Mouse (Mus musculus): Measurements from ENCODE around the gene St3gal3. TPM values are rescaled to one million over a fixed set of nuclear protein-coding genes. Genes with fewer than 3 reads are reported as not detected.

Gene St3gal3
- polyA plus RNA-seq, 1 experiment from 2014 or later: 7.3 TPM

DNA sequence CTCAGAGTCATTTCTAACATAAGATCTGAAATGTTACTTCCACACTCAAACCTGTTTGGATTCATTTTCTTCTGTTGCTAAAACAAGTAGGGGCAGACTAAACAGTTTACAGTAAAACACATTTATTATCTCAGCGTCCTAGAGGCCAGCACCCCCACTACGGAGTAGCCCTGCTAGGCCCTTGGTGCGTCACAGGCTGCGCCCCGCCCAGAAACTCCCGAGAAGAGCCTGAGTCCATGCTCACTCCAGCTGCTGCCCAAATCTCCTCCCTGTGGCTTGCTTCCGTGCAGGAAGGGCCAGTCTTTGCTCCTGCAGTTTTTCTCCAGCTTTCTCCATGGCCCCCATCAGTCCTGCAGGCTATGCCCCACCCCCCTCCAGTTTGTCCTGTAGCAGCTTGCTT lies 25.9 kb downstream of the St3gal3 start:
- 72% methylated on average over 7 of the region's 7 CpGs for WGBS
- H3K4me3 ChIP-seq (ENCODE audit: low read depth, low read length): no peak overlapping the region
- H3K27me3 ChIP-seq (ENCODE audit: control insufficient read depth, insufficient read depth, low read length): no peaks in the 10 kb centered on the region
- no peaks in the 10 kb centered on the region for H3K9me3 ChIP-seq (ENCODE audit: control insufficient read depth, low read length)
- H3K4me1 ChIP-seq (ENCODE audit: control insufficient read depth, insufficient read depth, low read length): peaks cover 2% of the 10 kb centered on the region; the same call in 1 of the 2 replicates
- no peak overlapping the region for H3K9ac ChIP-seq (ENCODE audit: low read length)
- H3K27ac ChIP-seq (replicated peaks; ENCODE audit: low read depth, low read length): no peak overlapping the region
- no peak overlapping the region for H3K4me2 ChIP-seq (ENCODE audit: low read depth, severe bottlenecking)
- DNase-seq (ENCODE audit: low spot score): no peak
- ATAC-seq (ENCODE audit: insufficient number of reproducible peaks, low FRiP score, low TSS enrichment, low read depth): no peak
- H3K36me3 ChIP-seq (ENCODE audit: control insufficient read depth, insufficient read depth, low read length): no peaks in the 10 kb centered on the region; the same call in 1 of the 2 replicates

DNA sequence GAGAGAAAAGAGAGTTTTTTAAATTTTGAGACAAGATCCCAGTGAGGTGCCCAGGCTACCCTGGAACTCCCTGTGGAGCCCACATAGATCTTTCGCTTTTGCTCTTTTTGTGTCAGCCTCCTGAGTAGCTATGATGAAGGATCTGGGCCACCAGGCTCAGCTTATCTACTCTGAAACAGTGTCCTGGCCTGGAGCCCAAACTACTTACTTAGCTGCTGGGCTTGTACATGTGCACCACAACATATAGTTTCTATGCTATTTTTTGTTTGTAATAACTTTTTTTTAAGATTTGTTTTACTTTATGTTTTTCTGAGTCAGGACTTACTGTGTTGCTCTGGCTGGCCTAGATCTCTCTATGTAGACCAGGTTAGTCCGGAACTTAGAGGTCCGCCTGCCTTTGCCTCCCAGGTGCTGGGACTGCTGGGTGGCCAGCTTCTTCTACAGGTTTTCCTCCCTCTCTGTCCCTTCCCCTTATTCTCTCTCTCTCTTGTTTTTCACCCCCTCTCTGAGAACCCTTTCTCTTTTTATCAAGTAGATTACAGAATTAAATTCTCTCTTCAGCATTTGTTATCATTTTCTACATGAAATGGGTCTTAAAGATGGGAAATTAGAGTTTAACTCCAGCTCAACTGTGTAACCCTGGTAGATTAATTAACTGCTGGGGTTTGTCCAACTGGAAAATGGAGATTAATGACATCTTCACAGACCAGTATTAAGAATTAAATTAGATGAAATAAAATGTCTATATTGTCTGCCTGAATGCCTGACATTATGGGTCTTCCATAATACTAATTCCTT lies 29.3 kb downstream of the St3gal3 start:
- Histone ChIP-seq H3K9ac (ENCODE audit: low read length) (no peak overlapping the region), H3K36me3 (ENCODE audit: control insufficient read depth, insufficient read depth, low read length) (no peaks in the 10 kb centered on the region; the same call in none of the 2 replicates), H3K4me3 (ENCODE audit: low read depth, low read length) (no peak overlapping the region), H3K27me3 (ENCODE audit: control insufficient read depth, insufficient read depth, low read length) (no peaks in the 10 kb centered on the region), H3K9me3 (ENCODE audit: control insufficient read depth, low read length) (no peaks in the 10 kb centered on the region), H3K4me1 (ENCODE audit: control insufficient read depth, insufficient read depth, low read length) (peaks cover 2% of the 10 kb centered on the region; the same call in 1 of the 2 replicates), H3K27ac (replicated peaks; ENCODE audit: low read depth, low read length) (no peak overlapping the region), H3K4me2 (ENCODE audit: low read depth, severe bottlenecking) (no peak overlapping the region)
- ATAC-seq (ENCODE audit: insufficient number of reproducible peaks, low FRiP score, low TSS enrichment, low read depth) (no peak), DNase-seq (ENCODE audit: low spot score) (no peak)
- WGBS: 89% methylated on average over 3 of the region's 3 CpGs

DNA sequence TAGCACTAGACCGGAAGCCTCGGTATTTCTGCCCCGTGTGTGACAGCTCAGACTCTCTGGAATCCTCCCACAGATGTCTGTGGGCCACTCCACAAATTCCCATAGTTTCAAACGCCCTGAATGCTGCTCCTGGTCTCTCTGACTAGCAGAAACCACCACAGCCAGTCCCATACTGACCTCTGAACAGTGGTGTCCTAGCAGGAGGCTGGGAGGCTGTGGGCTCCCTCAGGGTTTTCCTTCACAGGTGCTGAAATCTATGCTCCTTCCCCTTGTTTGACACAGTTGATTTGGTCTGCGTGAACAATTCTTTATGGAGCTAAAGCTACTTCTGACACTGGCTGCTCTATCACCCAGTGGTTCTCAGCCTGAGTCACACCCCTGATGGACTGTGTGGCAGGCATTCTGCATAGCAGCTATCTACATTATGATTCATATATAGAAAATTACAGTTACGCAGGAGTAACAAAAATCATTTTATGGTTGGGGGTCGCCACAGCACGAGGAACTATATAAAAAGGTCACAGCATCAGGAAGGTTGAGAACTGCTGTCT lies 31.4 kb downstream of the St3gal3 start:
- no peak overlapping the region for H3K27ac ChIP-seq (replicated peaks; ENCODE audit: low read depth, low read length)
- H3K9me3 ChIP-seq (ENCODE audit: control insufficient read depth, low read length): no peaks in the 10 kb centered on the region
- no peaks in the 10 kb centered on the region for H3K4me1 ChIP-seq (ENCODE audit: control insufficient read depth, insufficient read depth, low read length)
- H3K4me3 ChIP-seq (ENCODE audit: low read depth, low read length): no peak overlapping the region
- 88% methylated on average over 8 of the region's 8 CpGs for WGBS
- H3K36me3 ChIP-seq (ENCODE audit: control insufficient read depth, insufficient read depth, low read length): no peaks in the 10 kb centered on the region; the same call in none of the 2 replicates
- no peaks in the 10 kb centered on the region for H3K27me3 ChIP-seq (ENCODE audit: control insufficient read depth, insufficient read depth, low read length)
- H3K4me2 ChIP-seq (ENCODE audit: low read depth, severe bottlenecking): no peak overlapping the region
- no peak for DNase-seq (ENCODE audit: low spot score)
- no peak for ATAC-seq (ENCODE audit: insufficient number of reproducible peaks, low FRiP score, low TSS enrichment, low read depth)
- no peak overlapping the region for H3K9ac ChIP-seq (ENCODE audit: low read length)

DNA sequence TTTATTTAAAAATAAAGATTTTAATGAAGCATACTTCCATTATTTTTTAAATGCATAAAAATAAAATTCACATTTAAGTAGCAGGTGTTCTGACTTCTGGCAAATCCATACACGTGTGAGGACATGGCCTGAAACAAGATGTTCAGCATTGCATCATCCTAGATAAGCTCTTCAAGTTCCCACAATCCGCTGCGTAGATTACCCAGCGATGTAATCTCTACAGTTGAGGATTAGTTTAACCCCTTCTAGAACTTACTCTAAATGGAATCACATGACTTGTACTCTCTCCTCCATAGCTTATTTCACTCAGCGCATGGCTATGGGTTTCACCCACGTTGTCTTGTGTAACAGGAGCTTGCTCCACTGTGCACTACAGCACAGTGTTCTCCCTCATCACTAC lies 33.2 kb downstream of the St3gal3 start:
- Histone ChIP-seq H3K4me3 (ENCODE audit: low read depth, low read length) (no peak overlapping the region), H3K27me3 (ENCODE audit: control insufficient read depth, insufficient read depth, low read length) (no peaks in the 10 kb centered on the region), H3K9ac (ENCODE audit: low read length) (no peak overlapping the region), H3K9me3 (ENCODE audit: control insufficient read depth, low read length) (no peaks in the 10 kb centered on the region), H3K36me3 (ENCODE audit: control insufficient read depth, insufficient read depth, low read length) (no peaks in the 10 kb centered on the region; the same call in 1 of the 2 replicates), H3K4me2 (ENCODE audit: low read depth, severe bottlenecking) (no peak overlapping the region), H3K27ac (replicated peaks; ENCODE audit: low read depth, low read length) (no peak overlapping the region), H3K4me1 (ENCODE audit: control insufficient read depth, insufficient read depth, low read length) (no peaks in the 10 kb centered on the region)
- no peak for DNase-seq (ENCODE audit: low spot score)
- WGBS: 90% methylated on average over 6 of the region's 6 CpGs
- ATAC-seq (ENCODE audit: insufficient number of reproducible peaks, low FRiP score, low TSS enrichment, low read depth): no peak

DNA sequence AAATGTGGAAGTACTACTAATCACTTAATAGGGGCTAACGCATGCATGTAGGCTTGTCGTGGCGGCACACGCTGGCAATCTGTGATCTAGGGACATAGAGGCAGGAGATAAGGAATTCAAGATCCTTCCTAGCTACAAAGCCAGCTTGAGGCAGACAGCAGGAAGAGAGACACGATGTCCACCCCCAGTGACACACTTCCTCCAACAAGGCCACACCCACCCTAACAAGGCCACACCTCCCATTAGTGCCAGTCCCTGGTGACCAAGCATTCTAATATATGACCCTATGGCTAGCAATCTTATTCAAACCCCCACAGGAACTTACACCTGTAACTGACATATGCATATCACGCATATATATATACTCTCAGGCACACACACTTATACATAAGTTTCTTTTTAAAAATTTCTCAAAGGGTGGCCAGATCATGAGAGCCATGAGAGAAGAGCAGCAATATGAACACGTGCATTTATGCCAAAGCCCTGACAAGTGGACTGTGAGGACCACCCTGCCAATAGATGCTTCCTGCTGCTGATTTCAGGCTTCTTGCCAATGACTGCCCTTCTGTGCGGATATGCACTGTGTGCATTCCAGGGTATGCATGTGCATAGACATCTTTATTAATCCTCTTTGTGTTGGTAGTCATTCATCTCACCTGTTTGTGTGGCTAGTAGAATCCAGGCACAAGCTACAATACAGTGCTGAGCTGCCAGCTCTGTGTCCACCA lies 34.9 kb downstream of the St3gal3 start:
- no peak overlapping the region for H3K9ac ChIP-seq (ENCODE audit: low read length)
- no peak for DNase-seq (ENCODE audit: low spot score)
- H3K4me3 ChIP-seq (ENCODE audit: low read depth, low read length): no peak overlapping the region
- H3K4me2 ChIP-seq (ENCODE audit: low read depth, severe bottlenecking): no peak overlapping the region
- H3K4me1 ChIP-seq (ENCODE audit: control insufficient read depth, insufficient read depth, low read length): no peaks in the 10 kb centered on the region
- no peaks in the 10 kb centered on the region for H3K9me3 ChIP-seq (ENCODE audit: control insufficient read depth, low read length)
- H3K27me3 ChIP-seq (ENCODE audit: control insufficient read depth, insufficient read depth, low read length): no peaks in the 10 kb centered on the region
- H3K36me3 ChIP-seq (ENCODE audit: control insufficient read depth, insufficient read depth, low read length): no peaks in the 10 kb centered on the region; the same call in 1 of the 2 replicates
- no peak for ATAC-seq (ENCODE audit: insufficient number of reproducible peaks, low FRiP score, low TSS enrichment, low read depth)
- 93% methylated on average over 8 of the region's 8 CpGs for WGBS
- H3K27ac ChIP-seq (replicated peaks; ENCODE audit: low read depth, low read length): no peak overlapping the region

DNA sequence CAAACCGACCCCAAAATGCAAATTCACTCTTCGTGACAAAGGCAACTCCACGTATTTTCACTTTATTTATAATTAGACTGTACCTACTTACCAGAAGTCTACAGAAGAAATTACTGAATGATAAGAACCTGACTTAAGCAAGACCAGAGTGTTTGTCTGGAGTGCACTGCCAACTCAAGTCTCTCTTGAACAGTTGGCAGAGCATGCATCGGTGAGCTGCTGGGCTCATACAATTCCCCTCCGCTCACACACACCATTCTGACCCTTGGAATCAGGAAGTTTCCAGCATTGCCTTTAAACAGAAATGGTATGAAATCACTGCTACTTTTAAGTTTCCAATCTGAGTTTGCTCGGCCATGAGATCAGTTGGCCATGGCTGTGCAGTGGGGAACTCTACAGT lies 36.1 kb downstream of the St3gal3 start:
- no peak for DNase-seq (ENCODE audit: low spot score)
- Histone ChIP-seq H3K4me1 (ENCODE audit: control insufficient read depth, insufficient read depth, low read length) (no peaks in the 10 kb centered on the region), H3K36me3 (ENCODE audit: control insufficient read depth, insufficient read depth, low read length) (no peaks in the 10 kb centered on the region; the same call in 1 of the 2 replicates), H3K9ac (ENCODE audit: low read length) (no peak overlapping the region), H3K27ac (replicated peaks; ENCODE audit: low read depth, low read length) (no peak overlapping the region), H3K4me2 (ENCODE audit: low read depth, severe bottlenecking) (no peak overlapping the region), H3K27me3 (ENCODE audit: control insufficient read depth, insufficient read depth, low read length) (no peaks in the 10 kb centered on the region), H3K4me3 (ENCODE audit: low read depth, low read length) (no peak overlapping the region), H3K9me3 (ENCODE audit: control insufficient read depth, low read length) (no peaks in the 10 kb centered on the region)
- WGBS: 93% methylated on average over 6 of the region's 6 CpGs
- ATAC-seq (ENCODE audit: insufficient number of reproducible peaks, low FRiP score, low TSS enrichment, low read depth): no peak

DNA sequence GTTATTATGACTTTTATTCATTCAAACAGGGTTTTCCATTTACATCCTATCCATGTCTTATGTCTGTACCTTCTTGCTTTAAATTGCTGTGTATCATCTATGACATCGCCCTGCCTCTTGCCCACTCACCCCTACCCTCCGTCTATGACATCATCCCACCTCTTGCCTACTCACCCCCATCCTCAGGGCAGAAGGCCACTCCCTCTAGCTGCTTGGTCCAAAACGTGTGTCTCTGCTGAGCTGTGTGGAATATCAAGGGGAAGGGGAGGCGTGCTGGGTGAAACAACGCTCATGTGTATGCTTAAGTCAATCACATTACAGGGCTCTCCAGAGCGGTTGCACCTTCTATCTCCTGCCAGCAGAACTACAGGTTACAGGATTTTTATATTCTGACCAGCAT lies 38.6 kb downstream of the St3gal3 start:
- Histone ChIP-seq H3K9me3 (ENCODE audit: control insufficient read depth, low read length) (no peaks in the 10 kb centered on the region), H3K4me2 (ENCODE audit: low read depth, severe bottlenecking) (no peak overlapping the region), H3K9ac (ENCODE audit: low read length) (no peak overlapping the region), H3K36me3 (ENCODE audit: control insufficient read depth, insufficient read depth, low read length) (no peaks in the 10 kb centered on the region), H3K27me3 (ENCODE audit: control insufficient read depth, insufficient read depth, low read length) (no peaks in the 10 kb centered on the region), H3K4me3 (ENCODE audit: low read depth, low read length) (no peak overlapping the region), H3K27ac (replicated peaks; ENCODE audit: low read depth, low read length) (no peak overlapping the region), H3K4me1 (ENCODE audit: control insufficient read depth, insufficient read depth, low read length) (no peaks in the 10 kb centered on the region)
- DNase-seq (ENCODE audit: low spot score): no peak
- ATAC-seq (ENCODE audit: insufficient number of reproducible peaks, low FRiP score, low TSS enrichment, low read depth): no peak
- 90% methylated on average over 6 of the region's 6 CpGs for WGBS

DNA sequence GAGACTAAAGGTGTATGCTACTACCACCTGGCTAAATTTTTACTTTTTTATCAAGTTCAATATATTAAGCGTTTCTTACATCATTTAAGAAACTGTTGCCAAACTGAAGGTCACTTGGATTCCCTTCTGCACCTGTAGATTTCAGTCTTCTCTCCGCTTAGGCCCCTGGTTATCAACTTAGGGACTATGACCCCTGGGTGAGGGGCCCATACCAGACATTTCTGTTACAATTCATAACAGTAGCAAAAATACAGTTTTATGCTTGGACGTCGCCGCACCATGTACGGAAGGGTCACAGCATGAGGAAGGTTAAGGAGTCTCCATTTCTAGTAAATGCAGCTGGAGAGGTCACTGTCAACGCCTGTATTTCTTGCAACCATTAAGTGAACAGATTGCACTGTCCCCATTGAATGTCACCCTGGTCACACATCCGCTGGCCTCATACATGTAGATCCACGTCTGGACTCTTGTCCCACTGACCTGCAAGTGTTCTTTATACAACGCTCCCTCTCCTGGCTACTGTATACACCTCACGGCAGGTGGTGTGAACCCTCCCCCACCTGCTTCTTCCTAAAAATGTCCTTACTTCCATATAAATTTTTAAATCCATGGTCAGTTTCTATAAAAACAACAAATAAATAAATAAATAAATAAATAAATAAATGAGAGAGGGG lies 41.8 kb downstream of the St3gal3 start:
- Histone ChIP-seq H3K9ac (ENCODE audit: low read length) (no peak overlapping the region), H3K36me3 (ENCODE audit: control insufficient read depth, insufficient read depth, low read length) (no peaks in the 10 kb centered on the region), H3K4me2 (ENCODE audit: low read depth, severe bottlenecking) (no peak overlapping the region), H3K27me3 (ENCODE audit: control insufficient read depth, insufficient read depth, low read length) (no peaks in the 10 kb centered on the region), H3K4me3 (ENCODE audit: low read depth, low read length) (no peak overlapping the region), H3K9me3 (ENCODE audit: control insufficient read depth, low read length) (no peaks in the 10 kb centered on the region), H3K4me1 (ENCODE audit: control insufficient read depth, insufficient read depth, low read length) (no peaks in the 10 kb centered on the region), H3K27ac (replicated peaks; ENCODE audit: low read depth, low read length) (no peak overlapping the region)
- no peak for ATAC-seq (ENCODE audit: insufficient number of reproducible peaks, low FRiP score, low TSS enrichment, low read depth)
- 95% methylated on average over 11 of the region's 11 CpGs for WGBS
- no peak for DNase-seq (ENCODE audit: low spot score)
